Mouse (Mus musculus) kidney, postnatal 14 days (tissue): ENCODE data around the gene Mpdz.

Source experiments
- DNase-seq: peaks from one replicate; pipeline ENCODE4 v3.0.0; 2022; ENCODE audit warnings: mixed read lengths

The Mpdz gene

GRCm38 (mm10) chr4:81389263-81389662 is 53.4 kb downstream of the Mpdz start:
- DNase-seq, result no peak

- no peak for DNase-seq
Observed at GRCm38 (mm10) chr4:81387644-81388043, 55.0 kb downstream of the Mpdz start.

- DNase-seq, result no peak
Observed at GRCm38 (mm10) chr4:81372355-81372754, 70.3 kb downstream of the Mpdz start.

GRCm38 (mm10) chr4:81351368-81351767 is 91.2 kb downstream of the Mpdz start:
- DNase-seq, result no peak

GRCm38 (mm10) chr4:81348646-81349045 is 94.0 kb downstream of the Mpdz start:
- no peak for DNase-seq

GRCm38 (mm10) chr4:81345141-81345540 is 97.5 kb downstream of the Mpdz start:
- no peak for DNase-seq

- no peak for DNase-seq
Observed at GRCm38 (mm10) chr4:81333628-81333991, 109.0 kb downstream of the Mpdz start.

- no peak for DNase-seq
Observed at GRCm38 (mm10) chr4:81332901-81333627, 109.6 kb downstream of the Mpdz start.

- no peak for DNase-seq
Observed at GRCm38 (mm10) chr4:81332439-81332841, 110.2 kb downstream of the Mpdz start.

- no peak for DNase-seq
Observed at GRCm38 (mm10) chr4:81327694-81328093, 114.9 kb downstream of the Mpdz start.

GRCm38 (mm10) chr4:81323853-81324252 is 118.8 kb downstream of the Mpdz start:
- no peak for DNase-seq

- no peak for DNase-seq
Observed at GRCm38 (mm10) chr4:81322232-81322631, 120.4 kb downstream of the Mpdz start.

GRCm38 (mm10) chr4:81314618-81315017 is 128.0 kb downstream of the Mpdz start:
- peak; percentile 20 for DNase-seq

GRCm38 (mm10) chr4:81313246-81313645 is 129.4 kb downstream of the Mpdz start:
- no peak for DNase-seq

GRCm38 (mm10) chr4:81310168-81310474 is 132.5 kb downstream of the Mpdz start:
- no peak for DNase-seq

- DNase-seq, result no peak
Observed at GRCm38 (mm10) chr4:81309473-81310167, 133.0 kb downstream of the Mpdz start.

- no peak for DNase-seq
Observed at GRCm38 (mm10) chr4:81307596-81308265, 134.9 kb downstream of the Mpdz start.

- no peak for DNase-seq
Observed at GRCm38 (mm10) chr4:81302056-81302455, 140.6 kb downstream of the Mpdz start.

- no peak for DNase-seq
Observed at GRCm38 (mm10) chr4:81298384-81298783, 144.2 kb downstream of the Mpdz start.

GRCm38 (mm10) chr4:81293309-81293708 is 149.3 kb downstream of the Mpdz start:
- DNase-seq, result no peak

GRCm38 (mm10) chr4:81285564-81285963 is 157.1 kb downstream of the Mpdz start:
- DNase-seq, result no peak

GRCm38 (mm10) chr4:81283611-81284010 is 159.0 kb downstream of the Mpdz start:
- DNase-seq, result no peak

- no peak for DNase-seq
Observed at GRCm38 (mm10) chr4:81283081-81283480, 159.5 kb downstream of the Mpdz start.

GRCm38 (mm10) chr4:81280098-81280497 is 162.5 kb downstream of the Mpdz start:
- no peak for DNase-seq
